Comparison of ENCODE assay signal across 9 mouse cellular contexts in genomic region chr2:156344775-156345532, GRCm38 (mm10). TPM values are rescaled to one million over a fixed set of nuclear protein-coding genes. Genes with fewer than 3 reads are reported as not detected.
DNase-seq lines count a peak whose midpoint lies in the region; ATAC-seq lines count a peak whose summit lies in the region.
"Had no signal": no experiment of that assay in that cellular context is flagged by ENCODE, and none has a peak within 500 bp of the region (broad histone marks: within the 10 kb centered on the region; RNA-seq: fewer than 3 reads in every experiment).

No protein-coding gene starts in this region.

- DNase-seq in adrenal gland, adult (ENCODE audit: inconsistent age in 2 of 2, low spot score in 1 of 2), result peak; percentile 22 to 71
- no peak for DNase-seq in adrenal gland, postnatal 4 days (ENCODE audit: low spot score in 2 of 2)
- peak; percentile 89 for DNase-seq in midbrain, embryonic 11.5 days (ENCODE audit: low spot score, missing footprints)
- DNase-seq in embryo, embryonic 11.5 days (ENCODE audit: low read depth, low spot score), result peak; percentile 48
- peak; percentile 56 for DNase-seq in kidney, postnatal 14 days
- peak; percentile 11 for DNase-seq in yolk sac, embryonic 10.5 days (ENCODE audit: low spot score)
- DNase-seq in forebrain, embryonic 11.5 days (ENCODE audit: low spot score), result no peak

- no peak overlapping the region for H3K27ac ChIP-seq in midbrain, embryonic 11.5 days (ENCODE audit: low read depth, low read length)
- H3K27ac ChIP-seq in midbrain, embryonic 13.5 days, result no peak overlapping the region
- no peak overlapping the region for H3K27ac ChIP-seq in forebrain, embryonic 11.5 days (ENCODE audit: low read depth, low read length)
- H3K27ac ChIP-seq: macrophage had no signal

- H3K4me1 ChIP-seq in midbrain, embryonic 11.5 days (ENCODE audit: control insufficient read depth, insufficient read depth, low read length), result no peaks in the 10 kb centered on the region
- H3K4me1 ChIP-seq in midbrain, embryonic 13.5 days (replicated peaks), result peaks cover 3% of the 10 kb centered on the region; the same call in 1 of the 2 replicates
- no peaks in the 10 kb centered on the region for H3K4me1 ChIP-seq in forebrain, embryonic 11.5 days (replicated peaks; ENCODE audit: control insufficient read depth, insufficient read depth, low read length)

- ATAC-seq in midbrain, embryonic 11.5 days (ENCODE audit: low FRiP score), result 0 out of 2 replicates have a peak, but pooled peaks have one; percentile 33
- no peak for ATAC-seq in midbrain, embryonic 13.5 days
- no peak for ATAC-seq in forebrain, embryonic 11.5 days (replicated peaks; ENCODE audit: low FRiP score)

- no peaks in the 10 kb centered on the region for H3K36me3 ChIP-seq in midbrain, embryonic 11.5 days (ENCODE audit: control insufficient read depth, insufficient read depth, low read length)
- H3K36me3 ChIP-seq in midbrain, embryonic 13.5 days, result no peaks in the 10 kb centered on the region
- H3K36me3 ChIP-seq in forebrain, embryonic 11.5 days (ENCODE audit: control insufficient read depth, insufficient read depth, low read length), result no peaks in the 10 kb centered on the region

- no peak overlapping the region for H3K9ac ChIP-seq in midbrain, embryonic 11.5 days (ENCODE audit: low read length)
- no peak overlapping the region for H3K9ac ChIP-seq in midbrain, embryonic 13.5 days (replicated peaks)
- no peak overlapping the region for H3K9ac ChIP-seq in forebrain, embryonic 11.5 days (ENCODE audit: low read length)

- H3K9me3 ChIP-seq in midbrain, embryonic 11.5 days (ENCODE audit: control insufficient read depth, low read length), result no peaks in the 10 kb centered on the region
- no peaks in the 10 kb centered on the region for H3K9me3 ChIP-seq in midbrain, embryonic 13.5 days
- H3K9me3 ChIP-seq in forebrain, embryonic 11.5 days (ENCODE audit: control insufficient read depth, low read length), result no peaks in the 10 kb centered on the region

- 55% methylated on average over 12 of the region's 12 CpGs for WGBS in midbrain, embryonic 11.5 days
- 56% methylated on average over 12 of the region's 12 CpGs for WGBS in midbrain, embryonic 13.5 days
- WGBS in forebrain, embryonic 11.5 days, result 58% methylated on average over 12 of the region's 12 CpGs

- H3K27me3 ChIP-seq in midbrain, embryonic 11.5 days (ENCODE audit: control insufficient read depth, insufficient read depth, low read length), result no peaks in the 10 kb centered on the region
- no peaks in the 10 kb centered on the region for H3K27me3 ChIP-seq in midbrain, embryonic 13.5 days
- H3K27me3 ChIP-seq in forebrain, embryonic 11.5 days (ENCODE audit: control insufficient read depth, insufficient read depth, low read length), result no peaks in the 10 kb centered on the region

- no peak overlapping the region for H3K4me2 ChIP-seq in midbrain, embryonic 11.5 days
- H3K4me2 ChIP-seq in midbrain, embryonic 13.5 days (replicated peaks), result no peak overlapping the region
- H3K4me2 ChIP-seq in forebrain, embryonic 11.5 days (ENCODE audit: low read depth, low read length, severe bottlenecking), result no peak overlapping the region

- no peak overlapping the region for H3K4me3 ChIP-seq in midbrain, embryonic 11.5 days (ENCODE audit: low read depth, low read length)
- H3K4me3 ChIP-seq in midbrain, embryonic 13.5 days (replicated peaks), result no peak overlapping the region
- no peak overlapping the region for H3K4me3 ChIP-seq in forebrain, embryonic 11.5 days (ENCODE audit: low read depth, low read length)

RNA-seq across cellular contexts. Expression of gene Scand1, which starts 32.5 kb away (rescaled TPM):
- 100 to 1,000 TPM; 107 to 119 TPM for total RNA-seq in adrenal gland, postnatal 4 days (2021)
- polyA plus RNA-seq in midbrain, embryonic 11.5 days (2014; fragmentation: Nextera tagmentation; extraction: Ambion mirVana), result 85.3 and 93.4 TPM in 2 replicates
- 82.2 and 99.1 TPM in 2 replicates for polyA plus RNA-seq in midbrain, embryonic 13.5 days (2015; fragmentation: Nextera tagmentation; extraction: Ambion mirVana)
- 78.0 and 84.0 TPM in 2 replicates for polyA plus RNA-seq in forebrain, embryonic 11.5 days (2014; fragmentation: Nextera tagmentation; extraction: Ambion mirVana)

RNA-seq across cellular contexts. Expression of gene Cnbd2, which starts 32.9 kb away (rescaled TPM):
- 1 to 10 TPM; 1.6 to 2.4 TPM for total RNA-seq in adrenal gland, postnatal 4 days (2021)
- 3.3 and 4.2 TPM in 2 replicates for polyA plus RNA-seq in midbrain, embryonic 11.5 days (2014; fragmentation: Nextera tagmentation; extraction: Ambion mirVana)
- 5.9 and 6.3 TPM in 2 replicates for polyA plus RNA-seq in midbrain, embryonic 13.5 days (2015; fragmentation: Nextera tagmentation; extraction: Ambion mirVana)
- polyA plus RNA-seq in forebrain, embryonic 11.5 days (2014; fragmentation: Nextera tagmentation; extraction: Ambion mirVana), result 3.6 and 4.5 TPM in 2 replicates

Comparison
In these comparisons a context has a peak if more than half of its experiments do, and no peak if none do; other contexts are left out.
1. DNase-seq: peak in adrenal gland, adult (2 of 2), midbrain, embryonic 11.5 days (single experiment), embryo, embryonic 11.5 days (single experiment), kidney, postnatal 14 days (single experiment) and yolk sac, embryonic 10.5 days (single experiment); none in adrenal gland, postnatal 4 days (0 of 2) and forebrain, embryonic 11.5 days (single experiment).